Mouse (Mus musculus) kidney, postnatal 0 days (tissue): ENCODE results near the gene Il18. TPM values are rescaled to one million over a fixed set of nuclear protein-coding genes. Genes with fewer than 3 reads are reported as not detected.

Experiments
- ATAC-seq: fragments of 200-750 bp; cut with Nextera tagmentation; replicated peaks from 2 replicates; pipeline ENCODE4 v1.8.0; 2017; ENCODE audit warnings: low read depth, moderate number of reproducible peaks, moderate TSS enrichment, moderate library complexity; ENCODE audit not compliant: low FRiP score
- DNase-seq: peaks from one replicate; pipeline ENCODE4 v3.0.0-alpha.2; 2016; ENCODE audit warnings: low spot score
- H3K27ac ChIP-seq: fragments of 300-500 bp; sonication (generic); 2 replicates; pipeline ENCODE4 v1.5.1; 2014; ENCODE audit warnings: mild to moderate bottlenecking
- H3K27me3 ChIP-seq: fragments of 300-500 bp; sonication (generic); 2 replicates; pipeline ENCODE4 v1.6.1; 2014; ENCODE audit warnings: low read length, mixed read lengths; ENCODE audit not compliant: insufficient read depth
- H3K36me3 ChIP-seq: fragments of 300-500 bp; sonication (generic); 2 replicates; pipeline ENCODE4 v1.6.1; 2014; ENCODE audit warnings: low read length, mixed read lengths; ENCODE audit not compliant: insufficient read depth
- H3K4me1 ChIP-seq: fragments of 300-500 bp; sonication (generic); replicated peaks from 2 replicates; pipeline ENCODE4 v1.6.1; 2014; ENCODE audit warnings: antibody characterized with exemption, low read length, mixed read lengths; ENCODE audit not compliant: insufficient read depth
- H3K4me2 ChIP-seq: fragments of 300-500 bp; sonication (generic); 2 replicates; pipeline ENCODE4 v1.6.1; 2014; ENCODE audit warnings: mild to moderate bottlenecking, low read length, moderate library complexity, mixed read lengths
- H3K4me3 ChIP-seq: fragments of 300-500 bp; sonication (generic); replicated peaks from 2 replicates; pipeline ENCODE4 v1.5.1; 2014; ENCODE audit warnings: low read depth, low read length
- H3K9ac ChIP-seq: fragments of 300-500 bp; sonication (generic); 2 replicates; pipeline ENCODE4 v1.6.1; 2014; ENCODE audit warnings: low read depth, low read length
- H3K9me3 ChIP-seq: fragments of 300-500 bp; sonication (generic); replicated peaks from 2 replicates; pipeline ENCODE4 v1.6.1; 2016; ENCODE audit warnings: low read length, inconsistent platforms, mixed read lengths
- CTCF ChIP-seq: IDR thresholded peaks from 2 replicates; pipeline ENCODE4 v1.5.1; 2016; ENCODE audit warnings: antibody characterized with exemption, low read depth, mild to moderate bottlenecking, moderate library complexity
- WGBS: fragments of 180-500 bp; shearing (Covaris S2); extraction: QIAGEN DNeasy Blood & Tissue Kit; methylation state at CpG from one replicate; pipeline ENCODE4 v1.1.7; 2014; 5-methylcytosine and 5-hydroxymethylcytosine counted together
- polyA plus RNA-seq: library from polyadenylated mRNA; unstranded; fragments of >200 nt; fragmentation: Nextera tagmentation; extraction: Ambion mirVana; gene quantifications from 2 replicates; pipeline ENCODE4 v1.2.1, GENCODE M21; 2015

Gene Il18
- polyA plus RNA-seq, 1 experiment from 2014 or later: 5.2 TPM

GRCm38 (mm10) chr9:50569599-50570525, 15.2 kb downstream of the Il18 start:
- no peak for TF ChIP-seq CTCF
- no peaks in the 10 kb centered on the region for H3K9me3 ChIP-seq
- H3K9ac ChIP-seq: no peak overlapping the region
- no peak for DNase-seq
- H3K27ac ChIP-seq: no peak overlapping the region
- no peak overlapping the region for H3K4me3 ChIP-seq
- WGBS: 79% methylated on average over 10 of the region's 10 CpGs
- H3K4me2 ChIP-seq: no peak overlapping the region
- no peak for ATAC-seq
- H3K36me3 ChIP-seq: no peaks in the 10 kb centered on the region
- H3K4me1 ChIP-seq: no peaks in the 10 kb centered on the region
- H3K27me3 ChIP-seq: no peaks in the 10 kb centered on the region

GRCm38 (mm10) chr9:50580370-50580769, 25.7 kb downstream of the Il18 start:
- Histone ChIP-seq H3K4me3 (no peak overlapping the region), H3K9ac (no peak overlapping the region), H3K9me3 (no peaks in the 10 kb centered on the region), H3K4me1 (no peaks in the 10 kb centered on the region), H3K27ac (no peak overlapping the region), H3K4me2 (no peak overlapping the region), H3K36me3 (no peaks in the 10 kb centered on the region), H3K27me3 (no peaks in the 10 kb centered on the region)
- TF ChIP-seq CTCF: no peak
- DNase-seq (no peak), ATAC-seq (no peak)
- 39% methylated on average over 4 of the region's 4 CpGs for WGBS

DNA sequence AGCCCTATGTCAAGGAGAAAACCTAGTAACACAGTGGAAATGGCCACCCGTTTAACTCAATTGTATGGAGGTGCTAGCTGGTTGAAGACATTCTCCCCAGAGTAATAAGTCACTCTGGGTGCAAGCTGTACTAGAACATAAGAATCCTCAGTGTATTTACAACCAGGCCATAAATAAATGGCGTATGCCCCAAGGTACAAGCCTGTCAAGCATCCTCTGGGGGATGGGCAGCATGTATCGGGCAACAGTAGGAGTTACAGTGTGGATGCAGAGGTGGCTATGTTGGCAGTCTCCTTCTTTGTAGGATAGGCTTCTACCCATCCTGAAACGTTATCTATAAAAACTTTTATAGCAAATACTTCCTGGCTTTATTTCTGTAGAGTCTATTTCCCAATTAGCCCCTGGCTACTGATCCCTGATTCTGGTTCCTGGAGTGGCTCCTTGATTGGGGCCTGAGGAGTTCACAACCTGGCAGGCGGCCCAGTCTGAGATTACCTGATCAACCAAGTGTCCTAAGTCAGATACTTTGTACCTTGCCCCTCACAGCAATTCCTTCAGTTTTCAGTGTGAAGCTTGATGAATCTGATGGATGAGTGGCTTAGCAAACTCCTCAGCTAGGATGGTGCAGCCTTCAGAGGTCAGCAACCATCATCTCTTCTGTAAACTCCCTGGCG, 30.7 kb downstream of the Il18 start:
- TF ChIP-seq CTCF: no peak
- Histone ChIP-seq H3K9me3 (no peaks in the 10 kb centered on the region), H3K4me2 (no peak overlapping the region), H3K4me1 (no peaks in the 10 kb centered on the region), H3K9ac (no peak overlapping the region), H3K27me3 (no peaks in the 10 kb centered on the region), H3K4me3 (no peak overlapping the region), H3K27ac (no peak overlapping the region), H3K36me3 (no peaks in the 10 kb centered on the region)
- 65% methylated on average over 6 of the region's 6 CpGs for WGBS
- no peak for ATAC-seq
- no peak for DNase-seq

DNA sequence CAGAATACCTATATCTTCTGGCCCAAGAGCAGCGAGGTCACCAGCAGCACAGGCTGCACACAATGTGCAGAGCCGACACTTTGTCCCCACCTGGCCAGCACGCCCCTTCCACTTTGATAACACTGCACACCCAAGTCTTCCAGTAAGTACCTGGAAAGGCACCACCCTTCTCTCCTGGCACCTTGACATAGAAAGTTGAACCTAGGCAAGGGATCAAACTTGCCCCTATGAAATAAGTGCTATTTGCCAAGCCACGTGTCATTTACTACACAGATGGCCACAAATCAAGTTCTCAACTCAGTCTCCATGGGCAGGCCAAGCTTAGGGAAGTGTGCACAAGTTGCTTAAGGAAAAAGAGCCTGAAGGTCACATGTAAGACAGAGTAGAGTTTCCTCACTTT, 32.3 kb downstream of the Il18 start:
- H3K4me1 ChIP-seq: no peaks in the 10 kb centered on the region
- no peak for DNase-seq

GRCm38 (mm10) chr9:50590856-50591518, 36.4 kb downstream of the Il18 start:
- 79% methylated on average over 10 of the region's 10 CpGs for WGBS
- H3K4me3 ChIP-seq: no peak overlapping the region
- no peak overlapping the region for H3K4me2 ChIP-seq
- no peak for TF ChIP-seq CTCF
- H3K9ac ChIP-seq: no peak overlapping the region
- no peak overlapping the region for H3K27ac ChIP-seq
- no peaks in the 10 kb centered on the region for H3K27me3 ChIP-seq
- DNase-seq (peak; percentile 5), ATAC-seq (no peak)
- H3K36me3 ChIP-seq: peaks cover 5% of the 10 kb centered on the region; the same call in 1 of the 2 replicates
- H3K9me3 ChIP-seq: no peaks in the 10 kb centered on the region
- 0 out of 2 replicates have a peak, but pooled peaks cover 6% of the 10 kb centered on the region for H3K4me1 ChIP-seq

More for the DNA sequence above, 32.3 kb downstream of the Il18 start:
- Histone ChIP-seq H3K27ac (no peak overlapping the region), H3K36me3 (no peaks in the 10 kb centered on the region), H3K9me3 (no peaks in the 10 kb centered on the region), H3K27me3 (no peaks in the 10 kb centered on the region), H3K9ac (no peak overlapping the region), H3K4me2 (no peak overlapping the region), H3K4me3 (no peak overlapping the region)
- TF ChIP-seq CTCF: no peak
- no peak for ATAC-seq
- WGBS: 68% methylated on average over 4 of the region's 4 CpGs

DNA sequence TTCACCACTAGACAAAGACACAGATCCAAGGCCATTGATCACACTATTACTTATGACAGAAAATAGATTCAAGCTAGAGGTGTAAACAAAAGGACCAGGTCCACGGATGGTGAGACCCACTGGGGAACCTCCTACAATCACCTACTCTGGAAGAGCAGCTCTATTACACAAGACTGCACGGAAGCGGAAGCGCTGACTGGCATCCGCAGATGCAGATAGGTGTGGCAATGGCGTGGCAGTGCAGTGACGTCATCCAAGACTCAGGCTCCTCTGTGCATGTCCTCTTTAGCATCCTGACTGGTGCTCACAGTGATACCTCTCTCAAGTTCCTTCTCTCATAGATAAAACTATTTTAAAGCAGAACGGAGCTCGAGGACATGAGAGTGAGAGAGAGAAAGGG, 38.3 kb downstream of the Il18 start:
- DNase-seq (no peak), ATAC-seq (no peak)
- H3K9ac ChIP-seq: no peak overlapping the region
- H3K9me3 ChIP-seq: no peaks in the 10 kb centered on the region
- TF ChIP-seq CTCF: no peak
- H3K36me3 ChIP-seq: peaks cover 23% of the 10 kb centered on the region
- no peak overlapping the region for H3K4me2 ChIP-seq
- no peak overlapping the region for H3K4me3 ChIP-seq
- H3K27ac ChIP-seq: no peak overlapping the region
- no peaks in the 10 kb centered on the region for H3K27me3 ChIP-seq
- 88% methylated on average over 9 of the region's 9 CpGs for WGBS
- 0 out of 2 replicates have a peak, but pooled peaks cover 6% of the 10 kb centered on the region for H3K4me1 ChIP-seq
